Mouse (Mus musculus): ENCODE data around the gene Adam12. TPM values are rescaled to one million over a fixed set of nuclear protein-coding genes. Genes with fewer than 3 reads are reported as not detected.

Adam12 gene
- 1 to 10 TPM; 7.1 TPM for total RNA-seq (2021)

GRCm38 (mm10) chr7:134231378-134232346, at the start of gene Adam12:
TSS of gene Adam12 (minus strand) at chr7:134232146.
- DNase-seq = no peak

- DNase-seq = no peak
Observed at GRCm38 (mm10) chr7:134272956-134273355, 41.0 kb upstream of the Adam12 start.

GRCm38 (mm10) chr7:134272421-134272820, 40.5 kb upstream of the Adam12 start:
- DNase-seq = no peak

- DNase-seq = no peak
Observed at GRCm38 (mm10) chr7:134265783-134266182, 33.8 kb upstream of the Adam12 start.

DNA sequence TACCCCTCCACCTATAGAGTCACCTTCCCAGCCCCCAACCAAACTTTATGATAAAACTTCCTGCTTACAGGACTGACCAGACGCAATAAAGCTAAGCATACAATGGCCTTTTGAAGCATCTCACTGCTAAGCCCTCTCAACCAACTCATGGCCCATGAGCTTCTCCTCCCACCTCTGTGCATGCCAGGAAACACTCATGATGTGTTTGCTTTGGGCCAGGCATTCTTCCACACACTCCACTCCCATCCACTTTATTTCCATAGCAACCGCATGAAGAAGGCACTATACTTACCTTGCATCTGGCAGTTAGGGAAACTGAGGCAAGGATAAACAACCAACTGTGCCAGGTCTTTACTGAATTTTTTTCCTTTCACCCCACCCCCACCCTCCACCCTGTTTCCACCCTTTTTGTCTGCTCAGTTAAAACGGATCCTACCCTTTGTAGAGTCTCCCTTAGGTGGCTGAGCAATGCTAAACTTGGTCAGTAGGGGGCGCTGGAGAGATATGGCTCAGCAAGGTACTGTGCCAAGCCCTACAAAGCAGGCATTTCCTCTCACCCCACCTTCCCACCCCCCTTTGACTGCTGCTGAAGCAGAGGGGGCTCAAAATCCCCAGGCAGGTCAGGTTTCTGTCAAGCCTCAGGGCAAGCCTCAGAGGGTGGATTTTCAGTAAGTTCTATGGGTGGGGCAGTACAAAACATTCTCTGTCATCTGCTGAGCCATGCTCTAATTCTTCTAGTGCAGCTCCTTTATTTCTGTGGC, 31.4 kb upstream of the Adam12 start:
- peak; percentile 51 to 54 for DNase-seq

DNA sequence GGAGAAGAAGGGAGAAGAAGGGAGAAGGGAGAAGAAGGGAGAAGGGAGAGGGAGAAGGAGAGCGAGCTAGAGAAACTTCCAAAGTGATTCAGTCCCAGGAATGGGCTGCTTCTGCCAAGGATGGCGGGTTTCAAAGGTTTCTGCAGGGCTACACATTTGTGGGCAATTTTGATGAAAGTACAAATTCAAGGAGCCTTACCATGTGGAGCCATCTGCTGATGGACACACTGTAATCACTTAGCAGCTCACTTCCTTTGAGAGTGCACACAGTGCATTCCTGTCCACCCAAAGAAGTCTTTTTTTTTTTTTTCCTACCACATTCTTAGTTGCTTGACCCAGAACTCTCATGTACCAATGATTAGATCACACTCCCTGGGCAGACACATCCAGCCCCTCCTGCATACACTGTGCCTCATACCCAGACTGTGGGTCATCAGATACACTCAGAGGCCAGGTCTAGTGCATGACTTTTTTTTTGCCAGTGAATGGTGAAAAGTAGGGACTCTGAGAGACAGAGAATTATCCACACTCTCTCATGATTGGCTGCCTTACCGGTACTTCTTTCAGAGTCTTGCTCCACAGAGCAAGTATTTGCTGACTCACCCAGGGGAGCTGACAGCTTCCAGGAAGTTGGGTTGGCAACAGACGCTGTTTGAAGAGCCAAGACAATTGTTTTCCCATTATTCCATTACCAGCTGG, 29.2 kb upstream of the Adam12 start:
- DNase-seq = peak in 1 of 2 experiments; percentile 1

DNA sequence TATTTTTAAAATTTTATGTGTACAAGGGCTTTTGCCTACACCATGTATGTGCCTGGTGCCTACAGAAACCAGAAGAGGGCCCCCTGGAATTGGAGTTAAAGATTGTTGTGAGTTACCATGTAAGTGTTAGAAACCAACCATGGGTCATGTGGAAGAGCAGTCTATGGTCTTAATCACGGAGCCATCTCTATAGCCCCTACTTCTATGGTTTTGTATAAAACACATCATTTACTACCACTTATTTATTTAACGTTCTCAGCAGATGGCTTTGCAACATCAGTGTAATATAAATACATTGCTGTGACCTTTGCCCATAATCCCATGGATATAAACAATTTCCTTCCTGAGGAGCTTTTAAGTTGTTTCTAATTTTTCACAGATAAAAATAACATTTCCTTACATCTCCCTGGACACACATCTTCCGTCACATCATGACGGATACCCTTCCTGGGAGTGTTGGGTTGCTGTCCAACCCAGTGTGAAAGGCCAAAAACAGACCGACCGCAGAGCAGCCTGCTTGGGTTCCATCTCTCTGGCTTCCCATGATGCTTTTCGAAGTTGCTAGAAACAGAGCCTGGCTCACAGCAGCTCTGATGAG, 18.4 kb upstream of the Adam12 start:
- no peak for DNase-seq

DNA sequence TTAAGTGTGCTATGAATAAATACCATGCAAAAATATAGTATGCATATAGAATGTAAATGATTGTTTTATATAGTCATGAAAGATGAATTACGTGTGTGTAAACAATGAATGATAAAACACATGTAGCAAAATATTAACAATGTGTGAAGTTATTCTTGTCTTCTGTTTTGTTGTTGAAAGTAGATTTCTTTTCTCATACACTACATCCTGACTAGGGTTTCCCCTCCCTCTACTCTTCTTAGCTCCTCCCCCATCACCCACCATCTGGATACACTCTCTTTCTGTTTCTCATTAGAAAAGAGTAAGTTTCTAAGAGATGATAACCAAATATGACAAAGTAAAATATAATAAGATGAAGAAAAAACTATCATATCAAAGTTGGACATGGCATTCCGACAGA, 16.1 kb upstream of the Adam12 start:
- no peak for DNase-seq

- no peak for DNase-seq
Observed at GRCm38 (mm10) chr7:134246624-134247023, 14.7 kb upstream of the Adam12 start.

- no peak for DNase-seq
Observed at GRCm38 (mm10) chr7:134242773-134243172, 10.8 kb upstream of the Adam12 start.

DNA sequence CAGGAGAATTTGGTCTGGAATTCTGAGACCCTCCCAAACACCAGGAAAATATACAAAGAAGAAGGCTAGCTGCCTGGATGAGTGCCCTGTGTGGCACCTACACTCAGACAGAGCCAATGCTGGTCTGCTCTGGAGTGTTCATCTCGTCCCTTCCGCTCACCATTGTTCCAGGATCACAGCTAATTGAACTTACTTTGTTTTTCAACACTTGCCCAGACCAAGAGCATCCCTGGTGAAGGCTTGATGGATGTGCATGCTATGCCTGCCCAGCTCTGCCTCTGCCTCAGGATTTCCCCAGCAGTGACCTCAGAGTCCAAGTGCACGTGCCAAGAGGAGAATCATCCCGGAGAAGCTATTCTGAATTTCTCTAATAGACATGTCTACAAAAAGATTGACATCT, 9.3 kb upstream of the Adam12 start:
- DNase-seq = no peak

- no peak for DNase-seq
Observed at GRCm38 (mm10) chr7:134240579-134240978, 8.6 kb upstream of the Adam12 start.

GRCm38 (mm10) chr7:134238863-134239262, 6.9 kb upstream of the Adam12 start:
- no peak for DNase-seq

DNA sequence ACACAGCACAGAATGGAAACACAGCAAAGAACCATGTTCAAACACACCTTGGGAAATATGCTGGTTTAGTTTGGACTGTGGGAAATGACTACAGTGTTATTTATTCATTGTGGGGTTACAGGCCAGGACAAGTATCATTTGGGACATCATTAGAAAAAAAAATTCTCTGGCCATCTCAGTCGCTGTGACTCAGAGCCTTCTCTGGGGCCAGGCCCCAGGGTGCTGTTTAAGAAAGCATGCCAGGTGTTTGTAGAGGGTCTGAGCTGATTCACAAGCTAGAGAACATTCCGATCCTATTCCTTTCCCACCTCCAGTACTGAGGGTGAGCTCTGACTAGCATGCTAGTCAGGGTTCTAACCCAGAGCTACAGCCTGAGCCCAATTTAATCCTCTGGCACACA, 5.4 kb upstream of the Adam12 start:
- no peak for DNase-seq

DNA sequence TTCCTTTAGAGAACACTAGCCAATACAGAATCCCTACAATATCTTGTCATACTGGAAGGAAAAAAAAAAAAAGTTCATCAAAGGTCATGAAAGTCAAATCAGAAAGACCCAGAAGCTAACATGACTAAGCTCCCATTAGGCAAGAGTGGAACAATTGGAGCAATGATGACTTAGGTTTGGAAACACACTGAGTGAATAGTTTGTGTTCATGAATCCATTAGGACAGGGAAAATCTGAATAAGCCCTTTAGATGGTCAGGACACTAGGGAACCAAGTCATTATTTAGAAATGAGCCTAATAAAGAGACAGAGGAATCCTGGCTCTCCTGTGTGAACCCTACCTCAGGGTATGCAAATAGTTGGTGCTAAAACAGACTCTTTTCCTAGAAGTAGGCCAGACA, 4.8 kb upstream of the Adam12 start:
- no peak for DNase-seq

- no peak for DNase-seq
Observed at GRCm38 (mm10) chr7:134235552-134235951, 3.6 kb upstream of the Adam12 start.

DNA sequence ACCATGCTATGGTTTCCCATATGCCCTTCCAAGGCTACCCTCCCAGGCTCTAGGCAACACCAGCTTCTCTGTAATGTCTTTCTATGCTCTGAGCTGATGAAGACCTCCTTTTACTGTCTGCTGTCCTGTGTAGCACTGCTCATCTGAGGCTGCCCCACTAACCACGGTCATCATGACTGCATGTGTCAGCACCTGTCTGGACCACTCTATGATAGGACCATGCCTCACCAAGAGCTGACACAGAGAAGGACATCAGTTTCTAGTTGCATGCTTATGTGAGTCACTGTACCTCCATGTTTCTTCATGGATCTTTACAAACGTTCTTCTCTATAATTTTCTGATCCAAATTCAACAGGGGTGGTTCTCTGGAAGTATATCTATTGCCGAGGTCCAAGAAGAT, 1.2 kb downstream of the Adam12 start:
- DNase-seq = no peak

- no peak for DNase-seq
Observed at GRCm38 (mm10) chr7:134229899-134230298, 2.0 kb downstream of the Adam12 start.

DNA sequence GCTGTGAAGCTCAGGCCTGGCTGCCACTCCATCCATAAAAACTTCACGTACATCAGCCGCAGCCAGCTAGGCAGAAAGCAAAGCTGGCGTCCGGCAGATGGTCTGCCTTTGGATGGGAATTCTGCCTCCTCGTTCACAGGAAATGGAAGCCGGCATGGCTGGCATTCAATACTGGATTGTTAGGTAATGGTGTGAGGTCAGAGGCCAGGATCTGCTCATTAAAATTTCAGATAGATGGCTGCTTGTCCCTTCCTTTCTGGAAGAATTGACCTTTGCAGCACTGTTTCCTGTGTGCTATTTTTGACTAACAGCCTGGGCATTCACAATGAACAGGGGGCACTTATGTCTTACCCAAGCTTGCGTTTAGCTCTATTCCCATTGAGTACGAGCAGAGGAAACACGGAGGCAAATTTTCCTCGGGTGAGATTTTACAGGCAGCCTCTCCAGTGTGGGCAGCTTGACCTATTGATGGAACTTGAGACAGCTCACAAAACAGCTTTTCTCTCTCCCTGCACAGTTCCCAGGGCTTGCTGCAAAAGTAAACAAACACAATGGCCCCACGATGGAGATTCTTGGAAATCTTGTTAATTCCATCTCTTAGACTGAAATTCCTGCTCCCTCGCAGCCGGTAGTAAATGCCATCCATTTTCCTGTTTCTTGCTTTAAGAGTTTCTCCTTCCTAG, 4.0 kb downstream of the Adam12 start:
- DNase-seq = peak; percentile 24 to 40

GRCm38 (mm10) chr7:134227101-134227500, 4.8 kb downstream of the Adam12 start:
- no peak for DNase-seq

DNA sequence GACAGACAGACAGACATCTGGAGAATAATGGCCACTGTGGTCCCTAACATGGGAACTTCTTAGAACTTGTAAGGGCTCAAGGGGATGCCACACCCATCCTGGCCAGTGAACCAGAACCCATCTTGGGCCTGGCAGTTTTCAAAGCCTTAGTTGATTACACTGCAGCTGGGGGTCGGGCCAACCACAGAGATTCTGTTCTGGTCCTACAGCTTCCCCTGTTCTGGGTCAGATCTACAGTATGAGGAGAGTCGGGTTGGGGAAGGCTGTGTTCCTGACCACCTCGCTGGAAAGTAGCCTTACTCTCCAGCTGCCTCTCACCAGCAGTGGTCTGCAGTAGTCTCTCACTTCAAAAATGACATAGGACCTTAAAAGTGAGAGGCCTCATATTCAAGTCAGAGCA, 5.7 kb downstream of the Adam12 start:
- DNase-seq = no peak
